Mouse (Mus musculus) erythroblast, adult 5-6 weeks (primary cell): ENCODE results near the gene Igfbp6. TPM values are rescaled to one million over a fixed set of nuclear protein-coding genes. Genes with fewer than 3 reads are reported as not detected.

ENCODE experiments used
- ATAC-seq: replicated peaks from 2 replicates; pipeline ENCODE4 v1.8.0; 2016; ENCODE audit warnings: moderate number of reproducible peaks, mild to moderate bottlenecking, moderate TSS enrichment, inconsistent platforms; ENCODE audit not compliant: poor library complexity, low FRiP score, severe bottlenecking
- total RNA-seq, 2 experiments: library from RNA; stranded (forward) in 1 of 2; stranded (reverse) in 1 of 2; fragments of 150-400 nt in 1 of 2; fragments of 200-764, 138-1000 nt in 1 of 2; gene quantifications; 2 replicates each; pipeline versions ENCODE4 v1.2.3 to v1.2.4; 2015 to 2017; ENCODE audit warnings: low replicate concordance in 2 of 2

The Igfbp6 gene
- total RNA-seq, 2 experiments from 2014 or later, result not detected

DNA sequence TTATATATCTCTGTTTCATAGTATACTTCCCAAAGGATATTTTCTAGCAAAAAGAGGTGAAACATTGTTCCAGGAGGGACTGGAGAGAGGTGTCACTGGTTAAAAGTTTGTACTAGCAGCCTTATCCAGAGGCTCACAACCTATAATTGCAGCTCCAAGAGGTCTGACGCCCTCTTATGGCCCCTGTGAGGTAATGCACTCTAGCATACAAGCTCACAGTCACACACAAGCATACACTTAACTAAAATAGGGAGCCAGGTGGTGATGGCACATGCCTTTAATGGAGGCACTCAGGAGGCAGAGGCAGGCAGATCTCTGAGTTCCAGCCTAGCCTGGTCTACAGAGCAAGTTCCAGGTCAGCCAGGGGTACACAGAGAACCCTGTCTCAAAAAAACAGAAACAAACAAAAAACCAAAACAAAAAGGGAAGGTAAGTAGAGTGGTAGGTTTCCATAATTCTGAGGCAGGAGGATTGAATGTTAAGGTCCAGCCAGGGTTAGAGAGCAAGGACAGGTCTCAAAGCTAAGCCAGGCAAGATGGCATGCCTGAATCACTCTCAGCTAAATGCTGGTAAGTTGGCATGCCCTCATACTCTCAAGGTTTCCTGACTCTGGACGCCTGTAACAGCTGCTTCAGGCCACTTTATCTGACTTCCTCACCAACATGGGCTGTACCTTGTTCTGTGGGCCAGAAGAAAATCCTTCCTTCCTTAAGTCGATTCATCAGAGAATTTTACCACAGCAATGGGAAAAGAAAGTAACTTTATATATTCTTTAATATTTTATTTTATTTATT lies 19.9 kb downstream of the Igfbp6 start:
- no peak for ATAC-seq

DNA sequence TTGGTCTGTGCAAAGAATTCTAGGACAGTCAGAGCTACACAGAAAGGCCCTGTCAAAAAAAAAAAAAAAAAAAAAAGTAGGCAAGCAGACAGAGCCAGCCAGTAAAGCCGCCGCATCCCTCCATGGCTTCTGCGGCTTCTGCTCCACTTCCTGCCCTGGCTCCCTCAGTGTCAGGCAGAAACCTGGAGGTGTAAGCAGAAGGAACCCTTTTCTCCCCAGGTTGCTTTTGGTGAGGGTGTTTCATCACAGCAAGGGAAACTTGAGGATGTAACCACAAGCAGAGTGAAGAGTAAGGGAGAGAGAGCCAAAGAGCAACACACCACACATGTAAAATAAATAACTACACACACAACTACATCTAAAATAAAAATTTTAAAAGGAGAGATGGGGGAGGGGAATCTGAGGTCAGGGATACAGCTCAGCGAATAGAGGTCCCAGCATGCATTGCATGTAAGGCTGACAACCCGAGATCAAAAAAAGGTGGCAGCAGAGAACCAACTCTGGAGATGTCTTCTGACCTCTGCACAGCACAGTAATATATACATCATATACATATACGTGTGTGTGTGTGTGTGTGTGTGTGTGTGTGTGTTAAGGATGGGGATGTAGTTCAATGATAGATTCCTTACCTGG lies 21.4 kb downstream of the Igfbp6 start:
- ATAC-seq, result no peak

DNA sequence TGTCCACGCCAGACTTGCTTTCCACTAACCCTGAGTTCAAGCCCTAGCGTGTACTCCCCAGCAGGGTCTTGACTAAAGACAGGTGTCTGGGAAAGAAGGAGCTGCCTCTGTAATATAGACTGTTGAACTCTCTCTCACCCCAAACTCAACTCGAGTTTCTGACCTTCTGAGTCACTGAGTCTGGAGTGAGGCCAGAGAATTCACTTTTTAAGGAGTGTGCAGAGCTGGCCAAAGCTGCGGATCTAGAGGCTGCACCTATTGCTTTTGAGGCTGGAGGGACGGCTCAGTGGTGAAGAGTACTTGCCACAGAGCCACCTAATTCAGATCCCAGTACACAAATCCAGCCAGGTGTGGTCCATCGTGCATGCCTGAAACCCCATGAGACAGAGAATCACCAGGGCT lies 23.5 kb downstream of the Igfbp6 start:
- ATAC-seq, result no peak

DNA sequence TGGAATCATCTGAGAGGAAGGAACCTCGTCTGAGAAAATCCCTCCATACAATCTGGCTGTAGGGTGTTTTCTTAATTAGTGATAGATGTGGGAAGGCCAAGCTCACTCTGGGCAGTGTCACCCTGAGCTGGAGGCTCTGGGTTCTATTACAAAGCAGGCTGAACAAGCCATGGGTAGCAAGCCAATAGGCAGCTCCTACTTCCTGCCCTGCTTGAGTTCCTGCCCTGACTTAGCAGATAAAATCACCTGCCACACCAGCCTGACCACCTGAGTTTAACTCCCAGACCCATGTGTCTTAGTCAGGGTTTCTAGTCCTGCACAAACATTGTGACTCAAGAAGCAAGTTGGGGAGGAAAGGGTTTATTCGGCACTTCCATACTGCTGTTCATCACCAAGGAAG lies 24.9 kb downstream of the Igfbp6 start:
- no peak for ATAC-seq

DNA sequence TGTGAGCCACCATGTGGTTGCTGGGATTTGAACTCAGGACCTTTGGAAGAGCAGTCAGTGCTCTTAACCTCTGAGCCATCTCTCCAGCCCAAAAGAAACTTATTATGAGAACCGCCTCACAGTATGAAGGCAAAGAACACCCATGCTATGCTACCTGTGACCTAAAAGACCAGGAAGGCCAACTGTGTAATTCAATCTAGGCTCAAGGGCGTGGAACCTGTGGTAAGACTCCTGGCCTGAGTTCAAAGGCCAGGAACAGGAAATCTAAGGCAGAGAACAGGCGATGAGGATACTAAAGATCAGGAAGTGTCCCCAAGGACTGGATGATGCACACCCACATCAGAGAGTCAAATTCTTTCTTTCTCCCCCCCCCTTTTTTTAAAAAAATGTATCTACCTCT lies 29.4 kb downstream of the Igfbp6 start:
- no peak for ATAC-seq

DNA sequence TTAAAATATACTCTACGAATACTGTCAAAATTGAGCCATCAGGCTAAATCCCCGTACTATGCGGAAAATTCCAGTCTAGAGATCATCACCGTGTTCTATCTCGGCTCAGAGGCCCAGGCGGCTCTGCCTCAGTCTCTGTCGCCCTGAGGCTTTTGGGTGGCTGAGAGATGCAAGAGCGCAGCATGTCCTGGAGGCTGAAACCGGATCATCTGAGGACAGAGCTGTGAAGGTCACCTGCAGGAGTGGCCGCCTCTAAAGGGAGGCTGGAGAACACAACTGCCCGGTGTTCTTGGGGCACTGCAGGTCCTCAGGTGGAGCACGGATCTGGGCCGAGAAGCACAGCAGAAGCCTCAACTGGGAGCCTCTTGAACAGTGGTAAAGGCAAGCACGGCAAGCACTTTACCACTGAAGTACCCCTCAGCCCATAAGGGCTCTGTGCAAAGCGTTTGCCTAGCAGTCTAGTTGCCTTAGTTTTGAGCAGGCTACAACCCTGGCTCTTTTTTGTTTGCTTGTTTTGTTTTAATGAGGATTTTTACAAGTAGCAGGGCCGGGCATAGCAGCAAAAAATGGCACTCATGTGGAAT lies 31.7 kb downstream of the Igfbp6 start:
- ATAC-seq, result no peak

DNA sequence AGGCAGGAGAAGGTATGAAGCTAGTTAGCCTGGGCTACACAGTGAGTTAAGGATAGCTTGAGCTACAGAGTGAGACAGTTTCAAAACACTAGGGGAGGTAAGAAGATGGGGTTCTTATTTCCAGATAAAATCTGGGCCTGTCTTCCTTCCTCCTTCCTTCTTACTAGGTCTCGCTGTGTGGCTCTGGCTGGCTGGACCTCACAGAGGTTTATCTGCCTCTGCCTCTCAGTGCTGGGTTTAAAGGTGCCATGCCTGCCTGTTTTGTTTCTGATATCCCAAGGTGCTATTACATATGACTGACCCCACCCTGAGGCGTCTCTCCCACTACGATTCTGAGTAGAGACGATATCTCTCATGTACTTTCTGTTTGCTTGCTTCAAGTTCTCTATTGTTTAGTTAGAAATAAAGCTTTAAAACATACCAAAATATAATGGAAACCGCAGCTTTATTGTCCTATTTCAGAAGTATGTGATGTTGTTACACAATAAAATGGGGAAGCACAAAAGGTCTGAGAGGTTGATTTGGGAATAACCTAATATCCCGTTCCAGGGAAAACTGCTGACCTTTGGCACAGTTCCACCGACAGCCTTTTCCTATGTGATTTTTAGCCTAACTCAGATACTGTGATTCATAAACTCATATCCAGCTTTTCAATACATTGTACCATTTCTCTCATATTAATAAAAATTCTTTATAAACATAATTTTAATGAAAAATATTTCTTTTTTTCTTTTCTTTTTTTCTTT lies 32.6 kb downstream of the Igfbp6 start:
- ATAC-seq, result no peak

DNA sequence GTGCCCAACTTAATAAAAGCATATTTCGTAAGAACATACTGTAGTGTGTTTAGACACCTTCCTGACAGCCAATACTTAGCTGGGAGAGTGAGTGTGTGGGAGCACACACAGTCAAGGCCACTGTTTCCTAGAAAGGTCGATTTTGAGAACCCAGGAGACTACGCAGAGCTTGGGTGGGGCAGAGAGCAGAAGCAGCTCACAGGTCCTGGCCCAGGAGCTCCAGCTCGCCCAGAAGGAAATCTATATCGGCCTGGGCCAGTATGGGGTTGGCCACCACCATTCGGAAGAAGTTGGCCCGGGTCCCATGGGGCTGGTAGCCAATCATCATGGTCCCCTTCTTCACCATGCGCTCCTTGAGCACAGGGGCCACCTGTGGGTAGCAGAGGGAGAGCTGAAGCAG lies 33.3 kb downstream of the Igfbp6 start:
- ATAC-seq, result no peak

DNA sequence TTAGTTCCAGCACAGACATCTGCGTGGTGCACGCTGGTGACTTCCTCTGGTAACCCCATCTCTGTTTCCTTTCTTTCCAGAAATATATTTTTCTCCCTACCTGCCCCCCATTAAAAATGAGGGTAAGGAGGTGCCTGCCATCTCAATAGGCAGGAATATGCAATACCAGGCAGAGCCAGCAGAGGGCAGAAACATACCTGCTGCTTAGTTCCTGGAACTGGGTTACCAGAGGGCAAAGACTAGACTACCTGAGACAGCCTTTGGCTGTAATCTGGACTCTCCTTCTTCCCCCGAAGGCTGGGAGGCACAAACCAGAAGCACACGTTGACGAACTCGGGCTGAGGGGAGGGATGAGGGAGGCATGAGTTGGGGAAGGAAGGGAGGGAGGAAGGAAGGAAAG lies 34.1 kb downstream of the Igfbp6 start:
- peak; percentile 75 for ATAC-seq

DNA sequence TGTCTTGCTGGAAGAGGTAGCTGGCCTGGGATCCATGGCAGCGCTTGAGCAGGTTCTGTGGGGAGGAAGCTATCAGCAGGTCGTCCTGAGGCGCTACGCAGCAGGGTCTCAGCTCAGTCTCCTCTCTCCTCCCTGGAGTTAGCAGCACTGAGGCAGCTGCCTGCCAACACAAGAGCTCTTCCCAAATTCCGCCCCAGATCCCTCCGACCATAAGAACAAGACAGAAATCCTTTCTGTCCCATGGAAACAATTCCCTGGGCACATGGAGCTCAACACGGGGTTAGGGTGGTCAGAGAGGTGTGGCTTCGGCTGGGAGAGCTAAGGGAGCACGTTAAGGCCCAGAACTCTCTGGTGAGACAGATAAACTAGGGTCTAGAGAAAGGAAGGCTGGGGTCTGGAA lies 34.9 kb downstream of the Igfbp6 start:
- ATAC-seq, result no peak

DNA sequence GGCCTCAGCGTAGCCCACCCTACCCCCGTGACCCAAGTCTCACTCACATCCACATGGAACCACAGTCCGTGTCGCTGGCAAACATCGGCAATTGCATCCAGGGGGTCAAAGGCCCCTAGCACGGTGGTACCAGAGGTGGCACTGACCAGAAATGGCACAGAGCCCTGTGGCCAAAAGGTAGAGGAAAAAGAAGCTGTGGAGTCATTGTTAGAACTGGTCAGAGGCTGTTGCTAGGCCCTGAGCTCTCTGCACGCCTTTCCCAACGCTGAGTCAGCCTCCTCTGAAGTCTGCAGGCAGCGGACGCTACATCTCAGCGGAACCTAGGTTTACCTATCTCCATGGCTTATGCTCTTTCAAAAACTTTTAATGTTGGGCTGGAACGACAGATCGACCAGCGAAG lies 35.8 kb downstream of the Igfbp6 start:
- no peak for ATAC-seq

DNA sequence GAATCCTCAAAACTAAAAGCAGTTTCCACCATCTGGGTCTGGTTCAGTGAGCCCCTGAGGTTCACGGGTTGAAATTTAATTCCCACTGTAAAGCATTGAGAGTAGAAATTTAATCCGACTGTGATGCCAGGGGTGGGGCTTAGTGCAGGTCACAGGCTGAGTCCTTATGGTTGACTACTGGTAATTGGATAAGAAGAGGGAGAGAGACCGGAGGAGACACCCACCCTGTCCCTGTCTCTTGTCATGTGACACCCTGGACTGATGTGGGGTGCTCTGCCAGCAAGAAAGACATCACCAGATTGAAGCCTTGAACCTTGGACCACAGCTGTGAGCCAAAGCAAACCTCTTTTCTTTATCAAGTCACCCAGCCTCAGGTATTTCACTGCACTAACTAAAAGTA lies 38.9 kb downstream of the Igfbp6 start:
- no peak for ATAC-seq

DNA sequence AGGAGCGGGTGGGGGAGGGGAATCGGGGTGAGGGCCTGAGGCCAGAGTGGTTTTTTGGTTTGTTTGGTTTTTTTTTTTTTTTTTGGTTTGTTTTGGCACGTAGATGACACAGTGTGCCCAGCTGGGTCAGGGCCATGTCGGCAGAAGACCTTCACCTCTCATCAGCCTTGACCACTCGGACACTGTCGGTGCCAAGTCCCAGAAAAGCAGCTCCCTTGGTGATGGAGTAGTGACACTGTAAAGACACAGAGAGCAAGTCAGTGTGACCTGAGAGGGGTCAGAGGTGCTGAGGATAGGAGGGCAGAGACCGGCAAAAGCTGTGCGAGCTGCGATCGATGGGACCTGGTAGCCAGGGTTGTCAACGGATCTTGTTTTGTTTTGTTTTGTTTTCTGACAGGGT lies 42.1 kb downstream of the Igfbp6 start:
- ATAC-seq, result no peak

DNA sequence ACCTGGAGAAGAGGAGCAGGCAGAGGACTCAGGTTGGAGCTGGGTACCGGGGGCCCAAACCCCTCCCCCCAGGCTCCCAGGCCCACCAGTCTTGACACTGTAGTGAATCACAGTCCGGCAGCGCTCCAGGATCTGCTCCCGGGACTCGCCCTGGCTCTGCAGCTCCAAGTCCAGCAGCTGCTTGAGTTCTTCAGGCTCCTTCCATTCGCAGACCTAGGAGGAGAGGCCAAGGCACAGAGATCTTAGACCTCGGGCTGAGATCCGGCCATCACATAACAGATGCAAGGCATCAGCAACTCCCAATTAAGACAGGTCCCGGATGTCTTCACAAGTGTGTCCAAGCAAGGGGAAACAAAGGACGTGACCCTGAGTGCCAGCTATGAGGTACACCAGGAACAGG lies 43.9 kb downstream of the Igfbp6 start:
- no peak for ATAC-seq

DNA sequence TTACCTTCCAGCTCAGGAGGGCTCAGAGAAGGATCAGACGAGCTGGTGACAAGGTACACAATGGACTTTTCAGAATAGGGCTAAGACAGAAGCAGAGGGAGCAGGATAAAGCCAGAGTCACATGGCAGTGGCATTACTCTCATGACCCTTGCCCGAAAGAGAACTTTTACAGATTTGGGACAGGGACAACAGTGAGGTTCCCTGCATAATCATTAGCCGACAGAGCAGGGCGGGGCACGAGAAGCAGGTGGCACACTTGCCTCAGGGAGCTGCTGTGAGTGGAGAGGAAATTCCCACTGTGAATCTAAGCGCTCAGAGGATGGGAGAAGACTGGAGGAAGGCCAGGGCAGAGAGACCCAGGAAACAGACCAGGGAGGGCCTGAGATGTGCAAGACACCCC lies 44.7 kb downstream of the Igfbp6 start:
- ATAC-seq, result no peak

DNA sequence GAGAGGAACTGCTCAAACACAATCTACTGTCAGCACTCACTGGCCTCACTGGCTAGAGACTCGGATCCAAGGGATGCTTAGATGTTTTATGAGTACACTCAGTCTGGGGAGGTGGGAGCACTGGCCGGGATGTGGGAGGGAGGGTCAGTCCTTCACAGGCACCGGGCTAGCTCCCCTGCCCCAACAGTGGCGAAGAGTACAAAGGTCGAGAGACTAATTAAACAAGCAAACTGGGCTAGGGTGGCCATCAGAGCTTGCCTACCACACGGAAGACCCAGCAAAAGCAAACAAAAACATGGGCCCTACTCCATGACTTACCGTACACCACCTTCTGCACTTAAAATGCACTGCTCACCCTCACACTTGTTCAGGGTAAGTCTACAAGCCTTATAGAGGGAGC lies 47.5 kb downstream of the Igfbp6 start:
- no peak for ATAC-seq

DNA sequence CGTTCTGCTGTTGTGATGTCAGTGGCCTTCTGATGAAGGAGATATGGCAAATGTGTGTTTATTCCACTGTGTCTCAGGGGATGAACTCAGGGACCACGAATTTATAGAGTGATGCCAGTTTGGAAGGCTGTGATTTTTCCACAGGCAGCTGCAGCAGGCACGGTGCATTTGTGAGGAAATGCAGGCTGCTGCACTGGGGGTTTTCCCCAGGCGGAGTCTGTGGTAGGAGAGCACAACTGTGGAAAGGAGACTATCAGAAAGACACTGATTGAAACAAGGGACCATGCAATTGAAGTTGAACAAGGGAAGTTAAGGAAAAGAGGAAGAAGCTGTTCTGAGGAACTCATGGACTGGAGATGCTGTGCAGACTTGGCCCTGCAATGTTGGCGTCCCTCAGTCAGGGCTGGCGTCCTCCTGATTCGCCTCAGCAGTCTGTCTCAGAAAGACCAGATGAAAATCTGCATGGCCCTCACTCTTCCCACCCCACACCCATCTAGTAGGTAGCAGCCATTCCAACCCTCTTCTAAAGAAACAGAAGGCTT lies 48.2 kb downstream of the Igfbp6 start:
- no peak for ATAC-seq

DNA sequence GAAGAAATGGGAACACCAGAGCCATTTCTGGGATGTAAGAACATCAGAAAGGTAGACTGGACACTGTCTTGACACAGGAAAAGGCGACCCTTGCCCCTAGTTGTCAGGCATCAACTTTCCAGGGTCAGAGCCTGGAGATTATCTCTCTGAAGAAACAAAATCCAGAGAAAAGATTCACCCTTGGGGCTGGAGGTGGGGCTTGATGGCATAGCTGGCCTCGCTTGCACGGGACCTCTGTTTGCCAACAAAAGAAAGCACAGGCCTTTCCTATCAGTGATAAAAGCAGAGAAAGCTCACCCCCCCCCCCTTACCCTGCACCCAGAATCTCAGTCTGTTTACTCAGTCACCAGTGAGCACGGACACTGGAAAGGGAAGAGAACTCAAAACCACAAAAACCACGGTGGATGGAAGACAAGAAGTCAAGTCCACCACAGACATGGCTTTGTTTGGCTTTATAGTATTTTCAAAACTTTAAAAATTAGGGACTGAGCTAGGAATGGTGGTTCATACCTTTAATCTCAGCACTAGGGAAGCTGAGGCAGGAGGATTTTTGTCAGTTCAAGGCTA lies 48.7 kb downstream of the Igfbp6 start:
- no peak for ATAC-seq

DNA sequence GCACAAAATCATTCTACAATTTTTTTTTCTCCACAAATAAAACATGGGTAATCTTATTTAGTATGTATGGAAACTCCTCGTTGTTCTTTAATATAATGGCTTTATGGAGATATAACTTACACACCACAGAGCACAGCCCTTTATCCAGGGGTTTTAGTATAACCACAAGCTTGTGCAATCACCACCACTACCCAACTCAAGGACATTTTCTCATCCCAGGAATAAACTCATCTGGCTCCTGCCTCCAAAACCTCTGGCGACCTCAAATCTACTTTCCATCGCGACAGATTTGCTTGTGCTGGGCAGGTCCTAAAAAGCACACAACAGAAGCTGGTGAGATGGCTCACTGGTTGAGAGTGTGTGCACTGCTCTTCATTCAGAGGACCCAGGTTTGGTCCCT lies 49.5 kb downstream of the Igfbp6 start:
- no peak for ATAC-seq

DNA sequence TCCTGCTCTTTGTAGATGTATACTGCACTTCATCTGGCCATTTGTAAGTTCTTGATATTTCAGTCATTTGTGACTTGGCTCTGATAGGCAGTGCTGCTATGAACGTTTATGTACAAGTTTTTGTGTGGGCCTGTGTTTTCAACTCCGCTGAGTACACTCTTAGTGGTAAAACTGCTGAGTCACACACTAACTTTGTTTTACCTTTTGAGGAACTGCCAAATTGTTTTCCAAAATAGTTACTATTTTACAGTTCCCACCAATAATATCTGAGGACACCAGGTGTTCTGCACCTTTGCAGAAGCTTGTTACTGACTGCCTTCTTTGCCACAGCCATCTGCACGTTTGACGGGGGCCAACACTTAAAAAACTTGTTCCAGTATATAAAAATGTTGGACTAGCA lies 50.3 kb downstream of the Igfbp6 start:
- no peak for ATAC-seq
